Mouse (Mus musculus): ENCODE data around the gene Cma2. TPM values are rescaled to one million over a fixed set of nuclear protein-coding genes. Genes with fewer than 3 reads are reported as not detected.
"Not testable (repeated sequence)": the region's sequence is repeated elsewhere in the genome, so short reads cannot be mapped to it uniquely, and the experiment has no call there.

Gene Cma2
- polyA plus RNA-seq, 1 experiment from 2014 or later = not detected

DNA sequence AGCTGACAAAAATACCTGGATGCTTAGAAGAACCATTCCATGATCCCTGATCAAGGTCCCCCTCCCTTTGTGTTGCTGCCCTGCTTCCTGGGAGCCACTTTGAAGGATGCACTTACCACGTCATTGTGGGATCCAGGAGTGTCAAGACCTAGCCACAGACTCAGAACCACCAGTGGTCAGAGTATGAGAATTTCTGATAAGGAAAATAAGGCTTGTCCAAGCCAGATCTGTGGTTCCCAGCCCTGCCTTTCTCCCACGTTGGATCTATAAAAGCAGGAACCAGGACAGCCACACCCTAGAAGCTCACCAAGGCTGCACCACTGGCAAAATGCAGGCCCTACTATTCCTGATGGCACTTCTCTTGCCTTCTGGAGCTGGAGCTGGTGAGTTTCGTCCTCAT, 66.9 kb downstream of the Cma2 start, which contains the start of gene Mcpt1:
Gene Mcpt1, plus strand, starts transcription at position 301 of the 400 bp plus-strand sequence.
- not testable (repeated sequence) for H3K9ac ChIP-seq (ENCODE audit: low read depth, low read length); H3K9me3 ChIP-seq (ENCODE audit: control insufficient read depth, low read length); H3K27ac ChIP-seq (ENCODE audit: low read depth, low read length); ATAC-seq (ENCODE audit: low FRiP score, low TSS enrichment); H3K4me3 ChIP-seq (ENCODE audit: low read length); H3K27me3 ChIP-seq (ENCODE audit: control insufficient read depth, insufficient read depth, low read length); H3K4me1 ChIP-seq (ENCODE audit: control insufficient read depth, insufficient read depth, low read length); H3K4me2 ChIP-seq (replicated peaks; ENCODE audit: low read depth, low read length); H3K36me3 ChIP-seq (ENCODE audit: control insufficient read depth, insufficient read depth, low read length)
- 79% methylated on average over 3 of the region's 3 CpGs for WGBS

GRCm38 (mm10) chr14:56019446-56019845, 68.7 kb downstream of the Cma2 start:
- Histone ChIP-seq H3K9ac (ENCODE audit: low read depth, low read length) (no peak overlapping the region), H3K4me3 (ENCODE audit: low read length) (no peak overlapping the region), H3K9me3 (ENCODE audit: control insufficient read depth, low read length) (no peaks in the 10 kb centered on the region), H3K4me2 (replicated peaks; ENCODE audit: low read depth, low read length) (no peak overlapping the region), H3K27ac (ENCODE audit: low read depth, low read length) (no peak overlapping the region), H3K4me1 (ENCODE audit: control insufficient read depth, insufficient read depth, low read length) (no peaks in the 10 kb centered on the region), H3K27me3 (ENCODE audit: control insufficient read depth, insufficient read depth, low read length) (no peaks in the 10 kb centered on the region), H3K36me3 (ENCODE audit: control insufficient read depth, insufficient read depth, low read length) (no peaks in the 10 kb centered on the region)
- ATAC-seq (ENCODE audit: low FRiP score, low TSS enrichment) = no peak
- WGBS = 68% methylated on average over 1 of the region's 1 CpGs

- not testable (repeated sequence) for H3K27me3 ChIP-seq (ENCODE audit: control insufficient read depth, insufficient read depth, low read length); H3K9me3 ChIP-seq (ENCODE audit: control insufficient read depth, low read length); ATAC-seq (ENCODE audit: low FRiP score, low TSS enrichment); H3K4me1 ChIP-seq (ENCODE audit: control insufficient read depth, insufficient read depth, low read length); H3K9ac ChIP-seq (ENCODE audit: low read depth, low read length); H3K4me2 ChIP-seq (replicated peaks; ENCODE audit: low read depth, low read length); H3K27ac ChIP-seq (ENCODE audit: low read depth, low read length); H3K4me3 ChIP-seq (ENCODE audit: low read length); H3K36me3 ChIP-seq (ENCODE audit: control insufficient read depth, insufficient read depth, low read length)
- WGBS = 78% methylated on average over 3 of the region's 4 CpGs
Measured at GRCm38 (mm10) chr14:56021305-56021704, 70.5 kb downstream of the Cma2 start.

Other genes starting within 250 kb of the Cma2 start
- 0.67 and 1.2 TPM in 2 replicates for gene Tgm1, start 237.1 kb upstream of the Cma2 start, polyA plus RNA-seq (2014; fragmentation: Nextera tagmentation; extraction: Ambion mirVana)
- 27.8 and 29.3 TPM in 2 replicates for gene Rabggta, start 228.7 kb upstream of the Cma2 start, polyA plus RNA-seq (2014; fragmentation: Nextera tagmentation; extraction: Ambion mirVana)
- 75.2 and 82.3 TPM in 2 replicates for gene Dhrs1, start 205.3 kb upstream of the Cma2 start, polyA plus RNA-seq (2014; fragmentation: Nextera tagmentation; extraction: Ambion mirVana)
- gene Nop9, start 205.3 kb upstream of the Cma2 start, polyA plus RNA-seq (2014; fragmentation: Nextera tagmentation; extraction: Ambion mirVana) = 43.3 and 44.0 TPM in 2 replicates
- 2.9 and 3.6 TPM in 2 replicates for gene Cideb, start 192.5 kb upstream of the Cma2 start, polyA plus RNA-seq (2014; fragmentation: Nextera tagmentation; extraction: Ambion mirVana)
- 0.08 and 0.39 TPM in 2 replicates for gene Ltb4r2, start 189.6 kb upstream of the Cma2 start, polyA plus RNA-seq (2014; fragmentation: Nextera tagmentation; extraction: Ambion mirVana)
- gene Ltb4r1, start 185.0 kb upstream of the Cma2 start, polyA plus RNA-seq (2014; fragmentation: Nextera tagmentation; extraction: Ambion mirVana) = 0.23 TPM in 1 of 2 replicates, not detected in the other
- 7.8 and 10.4 TPM in 2 replicates for gene Adcy4, start 166.9 kb upstream of the Cma2 start, polyA plus RNA-seq (2014; fragmentation: Nextera tagmentation; extraction: Ambion mirVana)
- gene Ripk3, start 162.1 kb upstream of the Cma2 start, polyA plus RNA-seq (2014; fragmentation: Nextera tagmentation; extraction: Ambion mirVana) = 38.1 and 43.3 TPM in 2 replicates
- 26.3 and 33.8 TPM in 2 replicates for gene Nfatc4, start 127.8 kb upstream of the Cma2 start, polyA plus RNA-seq (2014; fragmentation: Nextera tagmentation; extraction: Ambion mirVana)
- 11.0 and 15.6 TPM in 2 replicates for gene Nynrin, start 97.0 kb upstream of the Cma2 start, polyA plus RNA-seq (2014; fragmentation: Nextera tagmentation; extraction: Ambion mirVana)
- gene Cbln3, start 66.6 kb upstream of the Cma2 start, polyA plus RNA-seq (2014; fragmentation: Nextera tagmentation; extraction: Ambion mirVana) = 0.23 and 0.31 TPM in 2 replicates
- 7.0 and 9.7 TPM in 2 replicates for gene Khnyn, start 66.0 kb upstream of the Cma2 start, polyA plus RNA-seq (2014; fragmentation: Nextera tagmentation; extraction: Ambion mirVana)
- gene Sdr39u1, start 50.7 kb upstream of the Cma2 start, polyA plus RNA-seq (2014; fragmentation: Nextera tagmentation; extraction: Ambion mirVana) = 61.3 and 64.7 TPM in 2 replicates
- gene Cma1, start 6.3 kb upstream of the Cma2 start, polyA plus RNA-seq (2014; fragmentation: Nextera tagmentation; extraction: Ambion mirVana) = 0.30 and 1.1 TPM in 2 replicates
- not detected in 2 replicates for gene Mcpt1, start 67.0 kb downstream of the Cma2 start, polyA plus RNA-seq (2014; fragmentation: Nextera tagmentation; extraction: Ambion mirVana)
- gene Mcpt9, start 79.5 kb downstream of the Cma2 start, polyA plus RNA-seq (2014; fragmentation: Nextera tagmentation; extraction: Ambion mirVana) = not detected in 2 replicates
- not detected in 2 replicates for gene Mcpt2, start 91.1 kb downstream of the Cma2 start, polyA plus RNA-seq (2014; fragmentation: Nextera tagmentation; extraction: Ambion mirVana)
- not detected in 2 replicates for gene Mcpt4, start 111.3 kb downstream of the Cma2 start, polyA plus RNA-seq (2014; fragmentation: Nextera tagmentation; extraction: Ambion mirVana)
- 0.40 and 0.53 TPM in 2 replicates for gene Mcpt8, start 134.3 kb downstream of the Cma2 start, polyA plus RNA-seq (2014; fragmentation: Nextera tagmentation; extraction: Ambion mirVana)
- not detected in 2 replicates for gene Ctsg, start 151.6 kb downstream of the Cma2 start, polyA plus RNA-seq (2014; fragmentation: Nextera tagmentation; extraction: Ambion mirVana)
- not detected in 2 replicates for gene Gzme, start 169.6 kb downstream of the Cma2 start, polyA plus RNA-seq (2014; fragmentation: Nextera tagmentation; extraction: Ambion mirVana)
- not detected in 2 replicates for gene Gzmd, start 181.6 kb downstream of the Cma2 start, polyA plus RNA-seq (2014; fragmentation: Nextera tagmentation; extraction: Ambion mirVana)
- gene Gzmg, start 208.6 kb downstream of the Cma2 start, polyA plus RNA-seq (2014; fragmentation: Nextera tagmentation; extraction: Ambion mirVana) = not detected in 2 replicates
- gene Gzmn, start 223.6 kb downstream of the Cma2 start, polyA plus RNA-seq (2014; fragmentation: Nextera tagmentation; extraction: Ambion mirVana) = not detected in 2 replicates

Data from kidney, embryonic 14.5 days (tissue).